Mouse (Mus musculus): ENCODE data around the gene Bcar3.
"Not testable (repeated sequence)": the region's sequence is repeated elsewhere in the genome, so short reads cannot be mapped to it uniquely, and the experiment has no call there.

Gene Bcar3

DNA sequence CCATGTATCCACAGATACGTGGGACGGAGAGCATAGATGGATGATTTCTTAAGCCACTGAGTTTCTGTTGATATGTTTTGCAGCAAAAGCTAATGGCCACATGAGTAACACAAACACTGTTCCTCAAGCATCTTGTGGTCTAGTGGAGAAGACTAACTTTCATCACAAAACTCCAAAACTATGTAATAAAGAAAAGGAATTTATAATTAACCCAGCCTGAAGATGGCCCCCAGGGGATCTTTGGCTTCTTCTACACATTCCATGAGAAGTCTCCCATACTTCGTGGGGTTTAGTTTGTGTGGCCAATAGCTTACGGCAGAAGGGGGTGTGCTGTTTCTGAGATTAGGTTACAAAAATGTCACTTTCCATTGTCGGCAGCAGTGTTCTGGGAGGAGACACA, 92.5 kb downstream of the Bcar3 start:
- DNase-seq (ENCODE audit: low spot score) = no peak

DNA sequence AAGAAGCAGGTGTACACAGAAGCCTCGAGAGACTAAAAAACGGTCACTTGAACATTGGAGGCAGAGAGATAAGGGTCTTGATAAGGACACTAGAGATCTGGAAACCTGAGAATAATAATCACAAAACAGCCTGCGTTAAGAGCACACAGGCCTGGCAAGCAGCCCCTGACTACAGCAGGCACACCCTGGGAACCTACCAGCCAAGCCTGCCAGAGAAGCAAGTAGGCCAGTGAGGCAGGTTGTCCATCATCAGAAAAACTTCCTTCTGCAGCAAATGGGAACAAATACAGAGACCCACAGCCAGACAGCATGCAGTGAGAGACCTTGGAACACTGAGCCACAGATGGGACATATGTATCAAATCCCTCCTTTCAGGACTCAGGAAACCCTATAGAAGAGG, 93.8 kb downstream of the Bcar3 start:
- no peak for DNase-seq (ENCODE audit: low spot score)

GRCm38 (mm10) chr3:122389972-122390371, 96.0 kb downstream of the Bcar3 start:
- DNase-seq (ENCODE audit: low spot score) = no peak

GRCm38 (mm10) chr3:122391098-122391497, 97.2 kb downstream of the Bcar3 start:
- no peak for DNase-seq (ENCODE audit: low spot score)

GRCm38 (mm10) chr3:122391816-122392215, 97.9 kb downstream of the Bcar3 start:
- DNase-seq (ENCODE audit: low spot score) = no peak

GRCm38 (mm10) chr3:122393411-122393810, 99.5 kb downstream of the Bcar3 start:
- DNase-seq (ENCODE audit: low spot score) = not testable (repeated sequence)

- DNase-seq (ENCODE audit: low spot score) = no peak
Observed at GRCm38 (mm10) chr3:122393836-122394374, 100.0 kb downstream of the Bcar3 start.

DNA sequence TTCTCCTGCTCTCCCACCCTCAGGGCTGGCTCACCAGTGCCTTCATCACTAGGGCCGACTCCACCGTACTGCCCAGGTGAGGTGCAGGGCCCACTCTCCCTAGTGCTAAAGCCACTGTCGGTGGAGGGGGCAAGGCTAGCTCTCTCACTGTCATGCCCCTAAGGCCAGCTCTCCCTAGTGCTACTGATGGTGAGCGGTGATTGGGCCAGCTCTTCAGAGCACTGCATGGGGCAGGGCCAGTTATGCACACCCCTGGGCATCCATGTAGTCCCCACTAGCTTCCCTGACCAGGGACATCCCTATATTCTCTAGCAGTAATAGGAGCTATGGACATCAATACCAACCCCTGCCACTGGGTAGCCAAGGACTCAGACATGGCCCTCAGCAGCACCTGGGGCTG, 103.0 kb downstream of the Bcar3 start:
- no peak for DNase-seq (ENCODE audit: low spot score)

DNA sequence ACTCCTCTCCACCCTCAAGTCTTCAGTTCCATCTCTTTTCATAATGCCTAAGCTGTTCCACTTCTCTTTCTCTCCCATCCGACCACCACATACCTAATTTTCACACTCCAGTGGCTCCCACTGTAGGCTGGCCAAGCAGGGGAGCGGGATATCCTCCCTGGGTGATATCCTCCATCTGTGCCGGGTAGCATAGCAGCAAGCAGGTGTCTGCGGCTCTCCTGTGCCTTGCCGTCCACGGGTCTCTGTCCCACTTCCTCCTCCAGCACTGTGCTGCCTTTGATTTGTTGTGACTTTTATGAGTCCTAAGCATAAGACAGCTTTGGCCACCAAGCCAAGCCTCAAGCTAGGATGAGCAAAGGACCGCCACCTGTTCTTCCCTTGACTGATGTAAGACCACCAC, 103.5 kb downstream of the Bcar3 start:
- no peak for DNase-seq (ENCODE audit: low spot score)

DNA sequence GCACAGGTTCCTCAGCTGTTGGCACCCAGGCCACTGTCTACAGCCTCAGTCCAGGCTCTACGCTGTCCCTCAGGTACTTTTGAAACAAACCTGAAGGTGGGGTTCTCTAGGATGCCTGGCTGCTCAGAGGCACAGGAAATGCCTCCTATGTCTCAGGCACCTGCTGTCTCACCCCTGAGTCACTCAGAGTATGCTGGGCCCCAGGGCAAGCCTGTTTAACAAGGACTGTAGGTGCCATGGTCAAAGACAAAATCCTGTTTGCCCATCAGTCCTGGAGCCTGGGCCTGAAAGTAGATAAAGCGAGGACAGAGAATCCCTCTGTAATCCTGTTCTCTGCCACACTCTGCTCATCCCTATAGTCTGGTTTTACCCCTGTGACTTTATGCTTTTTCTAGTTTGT, 107.1 kb downstream of the Bcar3 start:
- DNase-seq (ENCODE audit: low spot score) = no peak

GRCm38 (mm10) chr3:122402143-122402542, 108.2 kb downstream of the Bcar3 start:
- DNase-seq (ENCODE audit: low spot score) = no peak

DNA sequence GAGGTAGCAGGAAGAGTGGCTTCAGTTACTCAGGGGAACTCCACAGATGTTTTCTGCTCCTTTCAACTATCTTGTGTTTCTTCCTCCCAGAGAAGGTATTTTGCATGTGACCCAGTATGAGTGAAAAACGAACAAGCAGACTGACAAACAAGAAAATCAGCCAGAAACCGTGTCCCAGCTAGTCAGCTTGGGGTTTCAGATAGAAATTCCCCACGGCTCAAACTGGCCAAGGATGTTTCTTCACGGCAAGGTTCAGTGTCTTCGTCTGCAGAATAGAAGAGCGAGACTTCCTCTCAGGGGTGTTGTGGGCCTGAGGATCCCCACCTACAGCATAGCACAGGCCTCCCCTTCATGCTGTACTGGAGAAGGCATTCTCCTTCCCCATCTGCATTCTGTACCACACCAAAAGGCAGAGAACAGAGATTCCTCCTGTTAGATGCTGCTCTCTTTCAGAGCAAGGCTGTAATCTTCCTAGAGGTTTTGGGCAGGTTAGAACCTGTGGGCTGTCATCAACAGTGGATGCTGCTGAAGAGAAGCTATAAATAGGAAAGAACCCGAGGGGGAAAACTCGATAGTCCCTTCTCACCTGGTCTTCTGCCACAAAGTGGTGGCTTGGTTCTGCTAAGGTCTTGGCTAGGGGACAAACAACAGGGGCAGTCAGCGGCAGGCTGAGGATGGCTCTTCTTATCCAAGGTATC, 110.1 kb downstream of the Bcar3 start:
- no peak for DNase-seq (ENCODE audit: low spot score)

DNA sequence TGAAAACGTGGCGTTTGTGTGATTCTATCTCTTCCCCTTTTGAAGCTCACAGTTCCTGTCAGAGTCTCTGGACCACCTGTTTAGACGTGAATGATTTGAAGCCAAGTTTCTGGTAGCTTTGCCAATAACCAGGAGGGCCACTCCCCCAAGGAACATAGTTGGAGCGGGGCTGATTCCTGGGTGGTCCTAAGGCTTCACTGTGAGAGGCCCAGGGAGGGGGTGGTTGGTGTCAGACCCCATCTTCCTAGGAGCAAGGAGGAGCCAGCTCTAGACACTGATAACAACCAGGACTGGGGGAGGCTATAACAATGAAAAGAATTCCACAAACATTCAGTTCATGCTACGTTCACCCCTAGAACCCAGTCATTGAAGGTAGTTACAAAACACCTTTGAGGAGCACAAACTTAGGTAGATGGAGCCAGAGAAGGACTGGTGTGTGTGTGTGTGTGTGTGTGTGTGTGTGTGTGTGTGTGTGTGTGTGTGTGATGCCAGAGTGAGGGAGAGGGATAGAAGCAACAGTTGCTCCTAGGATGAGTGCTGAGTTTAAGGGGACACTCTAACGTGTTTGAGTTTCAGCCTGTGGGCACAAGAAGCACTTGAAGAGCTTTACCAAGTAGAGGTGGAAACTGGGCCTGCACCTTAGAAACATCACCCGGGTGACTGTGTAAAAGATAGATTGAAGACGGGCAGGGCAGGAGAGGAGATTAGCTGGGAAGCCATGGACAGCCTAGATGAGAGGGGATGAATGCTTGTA, 111.4 kb downstream of the Bcar3 start:
- DNase-seq (ENCODE audit: low spot score) = no peak

DNA sequence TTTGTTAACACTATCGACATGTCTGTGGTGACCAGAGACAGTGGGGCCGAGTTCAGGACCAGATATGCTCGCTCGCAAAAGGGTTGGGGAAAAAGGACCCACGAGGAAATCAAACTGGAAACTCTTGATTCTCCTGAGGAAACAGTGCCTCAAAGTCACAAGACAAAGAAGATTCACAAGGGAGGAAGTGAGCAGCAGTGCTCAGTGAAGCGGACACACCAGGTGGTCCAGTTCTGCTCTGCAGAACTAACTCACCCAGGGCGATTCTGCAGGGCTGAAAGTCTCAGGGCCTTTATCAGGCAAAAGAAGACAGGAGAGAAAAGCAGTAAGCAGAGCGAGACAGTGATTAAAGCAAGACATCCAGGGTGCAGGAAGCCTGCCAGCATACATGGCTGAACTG, 112.5 kb downstream of the Bcar3 start:
- DNase-seq (ENCODE audit: low spot score) = no peak

DNA sequence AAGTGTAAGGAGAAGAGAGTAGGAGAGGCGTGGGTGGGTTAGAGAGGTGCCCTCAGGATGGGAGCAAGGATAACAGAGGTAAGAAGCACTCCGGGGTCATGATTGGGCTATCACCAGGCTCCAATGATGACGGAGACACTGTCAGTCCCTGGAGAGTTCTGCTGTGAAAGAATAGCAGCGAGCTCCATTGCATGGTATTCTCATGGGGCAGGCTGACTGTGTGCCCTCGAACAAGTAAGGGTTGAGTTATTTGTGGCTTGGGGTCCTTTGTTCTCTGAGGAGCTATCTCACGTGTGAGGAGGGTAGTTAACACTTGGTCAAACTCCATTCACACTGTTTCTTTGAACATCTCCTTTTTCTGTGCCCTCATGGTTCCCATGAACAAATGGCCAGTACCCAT, 113.8 kb downstream of the Bcar3 start:
- DNase-seq (ENCODE audit: low spot score) = no peak

- no peak for DNase-seq (ENCODE audit: low spot score)
Observed at GRCm38 (mm10) chr3:122408798-122409311, 114.9 kb downstream of the Bcar3 start.

DNA sequence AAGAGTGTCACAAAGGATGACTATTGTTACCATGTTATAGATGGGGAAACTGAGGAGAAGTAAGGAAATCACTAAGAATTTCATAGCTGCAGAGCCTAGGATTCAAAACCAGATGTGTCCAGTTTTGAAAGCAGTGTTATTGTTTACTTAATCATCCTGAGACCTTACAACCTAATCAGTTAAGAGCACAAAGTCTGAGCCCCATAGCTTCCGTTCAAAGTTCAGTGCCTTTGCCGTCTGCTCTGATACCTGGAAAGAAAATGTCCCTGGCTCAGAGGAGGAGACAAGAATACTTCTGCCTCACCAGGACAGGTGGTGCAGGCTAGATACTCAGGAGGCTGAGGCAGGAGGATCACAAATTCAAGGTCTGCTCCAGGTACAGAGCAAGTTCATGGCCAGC, 117.7 kb downstream of the Bcar3 start:
- DNase-seq (ENCODE audit: low spot score) = no peak

GRCm38 (mm10) chr3:122413729-122414561, 120.0 kb downstream of the Bcar3 start:
- DNase-seq (ENCODE audit: low spot score) = no peak

DNA sequence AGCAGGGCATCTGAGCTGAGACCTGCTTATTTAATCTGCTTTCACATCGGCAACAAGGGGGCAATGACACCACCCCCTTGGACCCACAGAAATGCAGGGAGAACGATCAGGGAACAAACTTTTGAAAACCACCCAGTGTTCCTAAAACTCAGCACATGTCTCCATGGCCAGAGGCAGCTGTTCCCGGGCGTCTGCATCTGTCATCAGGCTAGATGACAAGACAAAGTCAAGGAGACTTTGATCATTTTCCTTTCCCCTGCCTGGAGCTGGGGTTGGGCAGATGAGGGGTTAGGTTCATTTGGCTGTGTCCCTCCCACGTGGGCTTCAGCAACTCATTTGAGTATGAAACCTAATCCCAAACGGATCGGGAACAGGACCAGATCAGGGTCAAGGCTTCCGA, 120.9 kb downstream of the Bcar3 start:
- no peak for DNase-seq (ENCODE audit: low spot score)

DNA sequence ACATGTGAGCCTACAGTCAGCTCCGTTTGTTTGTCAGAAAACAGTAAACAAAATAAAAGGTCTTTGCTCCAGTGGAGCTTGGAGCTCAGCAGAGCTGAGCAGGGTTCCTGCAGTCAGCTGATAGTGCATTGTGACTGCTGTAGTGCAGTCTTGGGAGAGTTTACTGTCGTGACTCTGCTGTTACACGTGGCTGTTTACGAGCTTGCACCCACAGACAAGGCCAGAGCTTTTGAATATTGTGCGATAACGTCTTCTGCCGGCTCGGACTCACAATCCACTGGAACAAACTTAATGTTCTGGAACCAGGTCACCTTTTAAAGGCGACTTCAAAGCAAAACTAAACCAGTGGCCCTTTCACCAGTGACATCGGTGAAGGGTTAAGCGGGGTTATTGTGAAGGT, 123.5 kb downstream of the Bcar3 start:
- no peak for DNase-seq (ENCODE audit: low spot score)

GRCm38 (mm10) chr3:122418564-122419274, 124.8 kb downstream of the Bcar3 start:
- no peak for DNase-seq (ENCODE audit: low spot score)

Data from urinary bladder, postnatal 10 days (tissue).